Mouse (Mus musculus) forebrain, postnatal 0 days (tissue): ENCODE results near the gene Psme4. TPM values are rescaled to one million over a fixed set of nuclear protein-coding genes. Genes with fewer than 3 reads are reported as not detected.

Experiments
- ATAC-seq: fragments of 200-750 bp; cut with Nextera tagmentation; 2 replicates; pipeline ENCODE4 v1.8.0; 2017; ENCODE audit warnings: mild to moderate bottlenecking, moderate library complexity
- DNase-seq: peaks from one replicate; pipeline ENCODE4 v3.0.0-alpha.2; 2015
- H3K27ac ChIP-seq: fragments of 300-500 bp; sonication (generic); 2 replicates; pipeline ENCODE4 v1.5.1; 2014; ENCODE audit warnings: low read depth, mild to moderate bottlenecking, antibody characterized with exemption, low read length, moderate library complexity, mixed read lengths
- H3K27me3 ChIP-seq: fragments of 300-500 bp; sonication (generic); 2 replicates; pipeline ENCODE4 v1.6.1; 2014; ENCODE audit warnings: mild to moderate bottlenecking, low read length, mixed read lengths; ENCODE audit not compliant: insufficient read depth
- H3K36me3 ChIP-seq: fragments of 300-500 bp; sonication (generic); 2 replicates; pipeline ENCODE4 v1.6.1; 2014; ENCODE audit warnings: mild to moderate bottlenecking, moderate library complexity; ENCODE audit not compliant: insufficient read depth
- H3K4me1 ChIP-seq: fragments of 300-500 bp; sonication (generic); 2 replicates; pipeline ENCODE4 v1.6.1; 2014; ENCODE audit warnings: antibody characterized with exemption; ENCODE audit not compliant: insufficient read depth
- H3K4me2 ChIP-seq: fragments of 300-500 bp; sonication (generic); 2 replicates; pipeline ENCODE4 v1.6.1; 2014; ENCODE audit warnings: low read depth, mild to moderate bottlenecking, moderate library complexity
- H3K4me3 ChIP-seq: fragments of 300-500 bp; sonication (generic); 2 replicates; pipeline ENCODE4 v1.5.1; 2014; ENCODE audit warnings: low read depth, low read length, mixed read lengths
- H3K9ac ChIP-seq: fragments of 300-500 bp; sonication (generic); 2 replicates; pipeline ENCODE4 v1.6.1; 2014; ENCODE audit warnings: mild to moderate bottlenecking
- H3K9me3 ChIP-seq: fragments of 300-500 bp; sonication (generic); 2 replicates; pipeline ENCODE4 v1.6.1; 2016; ENCODE audit warnings: low read length
- CTCF ChIP-seq: sonication (generic); IDR thresholded peaks from 2 replicates; pipeline ENCODE4 v1.5.1; 2016; ENCODE audit warnings: antibody characterized with exemption, control low read depth, low read depth
- WGBS: fragments of 180-500 bp; shearing (Covaris S2); extraction: QIAGEN DNeasy Blood & Tissue Kit; methylation state at CpG from one replicate; pipeline ENCODE4 v1.1.7; 2014; 5-methylcytosine and 5-hydroxymethylcytosine counted together
- polyA plus RNA-seq: library from polyadenylated mRNA; unstranded; fragments of >200 nt; fragmentation: Nextera tagmentation; extraction: Ambion mirVana; gene quantifications from 2 replicates; pipeline ENCODE4 v1.2.1, GENCODE M21; 2015
- total RNA-seq: library from RNA; depleted of rRNA; stranded (reverse); fragments of >200 nt; gene quantifications from 2 replicates; pipeline ENCODE4 v1.2.3, GENCODE M21; 2014

The Psme4 gene
- total and polyA plus RNA-seq, 2 experiments from 2014 or later, result 7.8 to 57.4 TPM

DNA sequence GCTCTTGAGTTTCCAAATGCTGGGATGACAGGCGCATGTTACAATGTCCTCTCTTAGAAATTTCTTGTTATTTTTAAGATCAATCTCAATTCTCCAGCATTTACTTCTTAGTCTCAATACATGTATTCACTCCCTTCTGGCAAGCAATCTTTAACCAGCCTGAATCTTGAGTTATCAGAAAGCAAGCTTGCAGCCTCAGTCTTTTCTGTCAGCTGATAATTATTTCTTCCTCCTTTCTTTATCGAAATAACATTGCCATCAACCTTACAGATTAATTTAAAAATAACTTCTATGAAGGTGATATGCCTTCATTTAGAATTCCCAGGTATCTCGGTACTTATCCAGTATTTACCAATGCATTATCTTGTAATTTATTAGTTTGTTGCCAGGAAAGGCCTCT, 709 bp upstream of the Psme4 start:
- no peaks in the 10 kb centered on the region for H3K27me3 ChIP-seq
- TF ChIP-seq CTCF, result no peak
- H3K9me3 ChIP-seq, result no peaks in the 10 kb centered on the region
- no peaks in the 10 kb centered on the region for H3K36me3 ChIP-seq
- WGBS, result 77% methylated on average over 3 of the region's 3 CpGs
- peaks cover 16% of the 10 kb centered on the region for H3K4me1 ChIP-seq
- no peak for ATAC-seq
- peak overlapping the region; percentile 90; the same call in 1 of the 2 replicates for H3K9ac ChIP-seq
- peak overlapping the region; percentile 92; the same call in 1 of the 2 replicates for H3K27ac ChIP-seq
- DNase-seq, result no peak
- peak overlapping the region; percentile 73 for H3K4me2 ChIP-seq
- H3K4me3 ChIP-seq, result peak overlapping the region; percentile 99

DNA sequence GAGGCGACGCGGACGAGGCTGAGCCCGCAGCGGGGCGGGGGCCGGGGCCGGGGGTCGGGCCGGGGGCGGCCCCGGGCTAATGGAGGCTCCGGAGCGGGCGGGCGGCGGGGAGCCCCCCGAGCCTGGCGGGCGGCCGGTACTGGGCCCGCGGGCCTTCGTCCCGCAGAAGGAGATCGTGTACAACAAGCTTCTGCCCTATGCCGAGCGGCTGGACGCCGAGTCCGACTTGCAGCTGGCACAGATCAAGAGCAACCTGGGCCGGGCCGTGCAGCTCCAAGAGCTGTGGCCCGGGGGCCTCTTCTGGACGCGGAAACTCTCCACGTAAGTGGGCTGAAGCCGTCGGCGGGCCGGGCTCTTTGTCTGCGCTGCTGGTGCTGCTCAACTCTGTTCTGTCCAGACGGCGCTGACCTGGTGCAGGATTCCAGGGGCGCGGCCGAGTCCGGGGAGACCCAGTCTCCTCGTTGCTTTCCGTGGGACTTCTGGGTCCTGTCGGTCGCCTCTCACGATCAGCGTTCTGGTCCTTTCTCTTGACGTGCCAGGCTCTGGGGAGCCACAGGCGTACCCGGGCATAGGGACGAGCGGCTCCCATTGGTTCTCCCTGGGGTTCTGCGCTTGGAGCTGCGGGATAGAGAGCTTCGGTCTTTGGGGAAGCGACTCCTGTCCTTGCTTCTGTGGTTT, 517 bp downstream of the Psme4 start:
- H3K27me3 ChIP-seq, result no peaks in the 10 kb centered on the region
- peak overlapping the region; percentile 90 for H3K9ac ChIP-seq
- H3K9me3 ChIP-seq, result no peaks in the 10 kb centered on the region
- peak overlapping the region; percentile 73 for H3K4me2 ChIP-seq
- H3K4me1 ChIP-seq, result peaks cover 16% of the 10 kb centered on the region
- no peaks in the 10 kb centered on the region for H3K36me3 ChIP-seq
- under 1% methylated on average over 63 of the region's 64 CpGs for WGBS
- peak overlapping the region; percentile 99 for H3K4me3 ChIP-seq
- TF ChIP-seq CTCF, result no peak
- ATAC-seq, result peak; percentile 68
- DNase-seq, result peak; percentile 64
- peak overlapping the region; percentile 92 for H3K27ac ChIP-seq

DNA sequence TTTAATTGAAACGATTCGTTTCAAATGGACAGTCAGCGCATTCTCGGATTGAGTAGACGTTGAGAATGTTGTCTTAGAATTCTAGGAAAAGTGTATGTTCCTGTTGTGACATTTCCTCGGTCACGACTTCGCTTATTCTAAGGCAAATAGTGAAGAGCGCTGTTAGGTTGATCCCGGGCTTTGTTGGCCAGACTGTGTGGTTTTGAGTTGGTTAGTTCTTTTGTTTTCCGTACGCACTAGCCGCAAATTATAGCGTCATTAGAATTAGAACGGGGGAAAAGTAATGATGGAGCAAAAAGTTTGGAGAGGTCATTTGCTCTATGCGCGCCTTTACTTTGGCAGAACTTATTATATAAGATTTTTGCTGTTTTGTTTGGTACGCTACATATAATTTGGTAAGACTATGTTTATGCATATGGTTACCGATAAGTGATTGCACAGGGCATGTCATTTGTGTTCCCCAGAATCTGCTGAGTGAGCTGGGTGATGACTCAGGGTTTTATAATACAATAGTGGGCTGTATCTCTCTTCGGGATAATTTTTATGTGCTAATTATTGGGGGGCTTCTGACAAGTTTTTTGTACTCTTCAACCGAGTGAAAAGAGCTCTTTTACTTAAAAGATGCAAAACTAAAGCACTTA, 1.4 kb downstream of the Psme4 start:
- Histone ChIP-seq H3K27me3 (no peaks in the 10 kb centered on the region), H3K9ac (peak overlapping the region; percentile 90), H3K9me3 (no peaks in the 10 kb centered on the region), H3K27ac (no peak overlapping the region), H3K4me2 (peak overlapping the region; percentile 73), H3K4me3 (peak overlapping the region; percentile 99), H3K4me1 (peaks cover 16% of the 10 kb centered on the region), H3K36me3 (no peaks in the 10 kb centered on the region)
- 1% methylated on average over 21 of the region's 21 CpGs for WGBS
- TF ChIP-seq CTCF, result no peak
- ATAC-seq (no peak), DNase-seq (peak; percentile 2)

DNA sequence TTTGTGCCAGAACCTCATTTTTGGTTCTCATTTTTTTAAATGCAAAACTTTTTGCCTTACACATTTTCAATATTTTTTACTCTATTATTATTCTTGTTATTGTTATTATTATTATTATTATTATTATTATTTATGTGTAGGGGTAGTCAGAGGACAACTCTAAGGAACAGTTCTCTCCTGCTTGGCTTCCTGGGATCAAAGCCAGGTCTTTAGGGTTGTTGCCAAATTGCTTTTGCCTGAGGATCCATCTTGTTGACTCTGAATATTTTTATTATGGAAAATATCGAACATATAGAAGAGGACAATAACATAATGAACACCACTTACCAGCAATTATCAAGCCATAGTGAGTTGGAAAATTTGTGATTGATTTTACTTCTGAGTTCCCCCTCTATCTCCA, 3.1 kb downstream of the Psme4 start:
- Histone ChIP-seq H3K4me2 (no peak overlapping the region), H3K9ac (no peak overlapping the region), H3K36me3 (no peaks in the 10 kb centered on the region), H3K4me3 (no peak overlapping the region), H3K27me3 (no peaks in the 10 kb centered on the region), H3K4me1 (peaks cover 16% of the 10 kb centered on the region), H3K27ac (no peak overlapping the region), H3K9me3 (no peaks in the 10 kb centered on the region)
- WGBS, result 36% methylated on average over 1 of the region's 1 CpGs
- no peak for TF ChIP-seq CTCF
- DNase-seq, result no peak
- ATAC-seq, result no peak

DNA sequence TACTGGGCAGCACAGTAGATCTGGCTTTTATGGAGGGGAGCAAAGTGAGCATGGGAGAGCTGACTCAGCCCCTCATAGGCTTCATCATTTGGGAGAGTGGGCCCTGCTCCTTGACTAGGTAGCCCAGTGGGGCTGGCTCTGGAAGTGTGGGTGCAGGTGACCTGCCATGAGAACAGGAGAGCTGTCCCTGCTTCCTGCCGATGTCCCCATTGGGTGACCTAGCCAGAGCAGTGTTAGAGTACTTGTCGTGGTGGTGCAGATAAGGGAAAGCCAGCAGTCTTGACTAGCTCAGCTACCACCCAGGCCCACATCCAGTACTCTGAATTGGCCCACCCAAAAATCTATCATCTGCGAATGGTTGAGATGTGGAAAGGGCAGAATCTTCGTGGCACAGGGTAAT, 6.0 kb downstream of the Psme4 start:
- no peak for TF ChIP-seq CTCF
- Histone ChIP-seq H3K4me3 (no peak overlapping the region), H3K9me3 (no peaks in the 10 kb centered on the region), H3K27ac (no peak overlapping the region), H3K27me3 (no peaks in the 10 kb centered on the region), H3K4me1 (peaks cover 13% of the 10 kb centered on the region), H3K4me2 (no peak overlapping the region), H3K36me3 (no peaks in the 10 kb centered on the region), H3K9ac (no peak overlapping the region)
- DNase-seq (no peak), ATAC-seq (no peak)
- WGBS, result 81% methylated on average over 4 of the region's 4 CpGs

DNA sequence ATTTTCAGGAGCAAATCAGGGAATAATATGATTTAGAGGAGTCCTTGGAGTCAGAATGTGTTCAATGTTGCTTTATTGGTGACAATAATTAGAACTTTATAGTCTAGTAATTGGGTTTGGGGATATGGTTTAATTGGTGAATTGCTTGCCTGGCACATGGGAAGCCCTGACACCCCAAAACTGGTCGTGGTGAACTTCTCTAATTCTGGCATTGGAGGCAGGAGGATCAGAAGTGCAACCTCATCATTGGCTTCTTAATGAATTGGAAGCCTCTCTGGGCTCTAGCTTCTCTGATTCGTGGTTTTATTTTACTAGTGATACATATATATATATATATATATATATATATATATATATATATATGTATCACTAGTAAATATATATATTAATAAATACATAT, 9.4 kb downstream of the Psme4 start:
- no peaks in the 10 kb centered on the region for H3K4me1 ChIP-seq
- no peaks in the 10 kb centered on the region for H3K9me3 ChIP-seq
- 82% methylated on average over 2 of the region's 2 CpGs for WGBS
- H3K9ac ChIP-seq, result no peak overlapping the region
- H3K27ac ChIP-seq, result no peak overlapping the region
- H3K36me3 ChIP-seq, result no peaks in the 10 kb centered on the region
- H3K4me2 ChIP-seq, result no peak overlapping the region
- TF ChIP-seq CTCF, result no peak
- DNase-seq (no peak), ATAC-seq (no peak)
- H3K4me3 ChIP-seq, result no peak overlapping the region
- H3K27me3 ChIP-seq, result no peaks in the 10 kb centered on the region

DNA sequence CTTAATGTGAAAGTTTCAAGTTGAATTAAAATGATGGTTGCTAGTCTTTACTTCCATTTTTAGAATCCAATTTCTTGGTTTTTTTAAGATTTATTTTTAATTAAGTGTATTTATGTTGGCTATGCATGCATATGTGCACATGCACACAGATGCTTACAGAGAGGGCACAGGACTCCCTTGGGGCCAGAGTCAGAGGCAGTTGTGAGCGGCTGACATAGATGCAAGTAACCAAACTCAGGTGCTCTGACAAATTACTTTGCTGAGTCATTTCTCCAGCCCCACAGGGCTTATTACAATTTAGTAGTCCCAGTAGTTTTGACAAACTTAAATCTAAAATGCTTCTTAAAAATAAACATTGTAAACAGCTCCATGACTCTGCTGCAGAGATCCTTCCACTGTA, 10.1 kb downstream of the Psme4 start:
- ATAC-seq, result no peak
- Histone ChIP-seq H3K9me3 (no peaks in the 10 kb centered on the region), H3K4me2 (no peak overlapping the region), H3K27ac (no peak overlapping the region), H3K9ac (no peak overlapping the region), H3K27me3 (no peaks in the 10 kb centered on the region), H3K4me3 (no peak overlapping the region), H3K36me3 (no peaks in the 10 kb centered on the region), H3K4me1 (no peaks in the 10 kb centered on the region)
- no peak for DNase-seq
- TF ChIP-seq CTCF, result no peak
- 97% methylated on average over 1 of the region's 1 CpGs for WGBS
